9 mouse cellular contexts compared by ENCODE assay signal in genomic region chr6:144596536-144597210, GRCm38 (mm10).
A peak's percentile ranks its signal among the peaks of the same experiment; 100 is the strongest.
DNase-seq lines count a peak whose midpoint lies in the region; ATAC-seq lines count a peak whose summit lies in the region.
"Had no signal": no experiment of that assay in that cellular context is flagged by ENCODE, and none has a peak within 500 bp of the region (broad histone marks: within the 10 kb centered on the region; RNA-seq: fewer than 3 reads in every experiment).

No protein-coding gene starts in this region.

- DNase-seq in hindbrain, embryonic 11.5 days (ENCODE audit: low spot score) = no peak
- DNase-seq in lung, postnatal 10 days = peak; percentile 33
- DNase-seq in lung, postnatal 25 days (ENCODE audit: low spot score) = no peak
- no peak for DNase-seq in gastrocnemius, postnatal 4 days (ENCODE audit: low spot score in 2 of 2)
- DNase-seq in gastrocnemius, postnatal 36 days = no peak
- DNase-seq: thymus, postnatal 14 days had no signal

- H3K4me2 ChIP-seq in hindbrain, embryonic 12.5 days (replicated peaks) = no peak overlapping the region
- H3K4me2 ChIP-seq in hindbrain, embryonic 11.5 days (replicated peaks; ENCODE audit: low read depth, low read length) = no peak overlapping the region
- no peak overlapping the region for H3K4me2 ChIP-seq in intestine, embryonic 16.5 days (ENCODE audit: low read depth, low read length)
- H3K4me2 ChIP-seq in neural tube, embryonic 15.5 days = no peak overlapping the region

- no peak overlapping the region for H3K4me3 ChIP-seq in hindbrain, embryonic 12.5 days
- H3K4me3 ChIP-seq in hindbrain, embryonic 11.5 days (ENCODE audit: low read depth, low read length) = no peak overlapping the region
- H3K4me3 ChIP-seq in intestine, embryonic 16.5 days (ENCODE audit: low read length) = no peak overlapping the region
- H3K4me3 ChIP-seq in neural tube, embryonic 15.5 days (replicated peaks) = no peak overlapping the region

- no peak overlapping the region for H3K9ac ChIP-seq in hindbrain, embryonic 12.5 days
- H3K9ac ChIP-seq in hindbrain, embryonic 11.5 days (ENCODE audit: low read depth, low read length) = no peak overlapping the region
- H3K9ac ChIP-seq in intestine, embryonic 16.5 days (ENCODE audit: low read depth, low read length) = no peak overlapping the region
- no peak overlapping the region for H3K9ac ChIP-seq in neural tube, embryonic 15.5 days (replicated peaks)

- no peak overlapping the region for H3K27ac ChIP-seq in hindbrain, embryonic 12.5 days
- H3K27ac ChIP-seq in hindbrain, embryonic 11.5 days (ENCODE audit: low read depth, low read length) = no peak overlapping the region
- no peak overlapping the region for H3K27ac ChIP-seq in intestine, embryonic 16.5 days (ENCODE audit: low read length)
- peak overlapping the region; percentile 34; the same call in 1 of the 2 replicates for H3K27ac ChIP-seq in neural tube, embryonic 15.5 days (replicated peaks)

- H3K4me1 ChIP-seq in hindbrain, embryonic 12.5 days = 0 out of 2 replicates have a peak, but pooled peaks cover 4% of the 10 kb centered on the region
- no peaks in the 10 kb centered on the region for H3K4me1 ChIP-seq in hindbrain, embryonic 11.5 days (replicated peaks; ENCODE audit: control insufficient read depth, insufficient read depth, low read length)
- 0 out of 2 replicates have a peak, but pooled peaks cover 5% of the 10 kb centered on the region for H3K4me1 ChIP-seq in intestine, embryonic 16.5 days (ENCODE audit: control insufficient read depth, insufficient read depth, low read length)
- H3K4me1 ChIP-seq in neural tube, embryonic 15.5 days = peaks cover 24% of the 10 kb centered on the region

- intact Hi-C loops in gastrocnemius, postnatal 36 days (cut with DNase I) = no loop called here

- no peaks in the 10 kb centered on the region for H3K36me3 ChIP-seq in hindbrain, embryonic 12.5 days
- no peaks in the 10 kb centered on the region for H3K36me3 ChIP-seq in hindbrain, embryonic 11.5 days (ENCODE audit: control insufficient read depth, insufficient read depth, low read length)
- H3K36me3 ChIP-seq in intestine, embryonic 16.5 days (ENCODE audit: control insufficient read depth, insufficient read depth, low read length) = no peaks in the 10 kb centered on the region
- no peaks in the 10 kb centered on the region for H3K36me3 ChIP-seq in neural tube, embryonic 15.5 days

- no peaks in the 10 kb centered on the region for H3K9me3 ChIP-seq in hindbrain, embryonic 12.5 days (replicated peaks)
- no peaks in the 10 kb centered on the region for H3K9me3 ChIP-seq in hindbrain, embryonic 11.5 days (ENCODE audit: control insufficient read depth, low read length)
- H3K9me3 ChIP-seq in intestine, embryonic 16.5 days (ENCODE audit: control insufficient read depth, low read length) = no peaks in the 10 kb centered on the region
- H3K9me3 ChIP-seq in neural tube, embryonic 15.5 days (replicated peaks) = no peaks in the 10 kb centered on the region

- WGBS in hindbrain, embryonic 12.5 days = 68% methylated on average over 8 of the region's 8 CpGs
- 73% methylated on average over 8 of the region's 8 CpGs for WGBS in hindbrain, embryonic 11.5 days
- 34% methylated on average over 8 of the region's 8 CpGs for WGBS in intestine, embryonic 16.5 days
- WGBS in neural tube, embryonic 15.5 days = 38% methylated on average over 8 of the region's 8 CpGs

- ATAC-seq in hindbrain, embryonic 12.5 days (ENCODE audit: low FRiP score) = peak; percentile 50; the same call in 1 of the 2 replicates
- ATAC-seq in hindbrain, embryonic 11.5 days (ENCODE audit: low FRiP score) = no peak
- peak; percentile 87 for ATAC-seq in intestine, embryonic 16.5 days
- ATAC-seq in neural tube, embryonic 15.5 days (ENCODE audit: low FRiP score) = peak; percentile 80

- H3K27me3 ChIP-seq in hindbrain, embryonic 12.5 days = no peaks in the 10 kb centered on the region
- no peaks in the 10 kb centered on the region for H3K27me3 ChIP-seq in hindbrain, embryonic 11.5 days (ENCODE audit: control insufficient read depth, insufficient read depth, low read length)
- peaks cover 2% of the 10 kb centered on the region; the same call in 1 of the 2 replicates for H3K27me3 ChIP-seq in intestine, embryonic 16.5 days (replicated peaks; ENCODE audit: control insufficient read depth, insufficient read depth, low read length)
- H3K27me3 ChIP-seq in neural tube, embryonic 15.5 days (replicated peaks) = no peaks in the 10 kb centered on the region
